Mouse (Mus musculus) heart, embryonic 14.5 days (tissue): ENCODE data around the gene Efhd2. TPM values are rescaled to one million over a fixed set of nuclear protein-coding genes. Genes with fewer than 3 reads are reported as not detected.

ENCODE experiments used
- ATAC-seq: fragments of 200-750 bp; cut with Nextera tagmentation; 2 replicates; pipeline ENCODE4 v1.8.0; 2017; ENCODE audit warnings: low read depth, moderate TSS enrichment; ENCODE audit not compliant: insufficient number of reproducible peaks, insufficient read depth, low FRiP score
- H3K27ac ChIP-seq, 2 experiments: fragments of 200-500 bp in 1 of 2; fragments of 300-500 bp in 1 of 2; sonication (generic) in 1 of 2; replicated peaks in 1 of 2; 2 replicates each; pipeline ENCODE4 v1.5.1; 2012 to 2014; ENCODE audit warnings: low read depth in 2 of 2, low read length in 2 of 2, control low read depth in 1 of 2, mild to moderate bottlenecking in 1 of 2, mixed read lengths in 1 of 2; ENCODE audit not compliant: control insufficient read depth in 1 of 2, insufficient read depth in 1 of 2
- H3K27me3 ChIP-seq: fragments of 300-500 bp; sonication (generic); 2 replicates; pipeline ENCODE4 v1.6.1; 2014; ENCODE audit warnings: mild to moderate bottlenecking, low read length, control low read depth; ENCODE audit not compliant: control insufficient read depth, insufficient read depth
- H3K36me3 ChIP-seq: fragments of 300-500 bp; sonication (generic); 2 replicates; pipeline ENCODE4 v1.6.1; 2014; ENCODE audit warnings: mild to moderate bottlenecking, control low read depth, low read length, mixed read lengths; ENCODE audit not compliant: control insufficient read depth, insufficient read depth
- H3K4me1 ChIP-seq, 2 experiments: fragments of 200-500 bp in 1 of 2; fragments of 300-500 bp in 1 of 2; sonication (generic) in 1 of 2; 2 replicates each; pipeline ENCODE4 v1.6.1; 2012 to 2014; ENCODE audit warnings: low read length in 2 of 2, control low read depth in 1 of 2, mixed read lengths in 1 of 2; ENCODE audit not compliant: control insufficient read depth in 2 of 2, insufficient read depth in 2 of 2
- H3K4me2 ChIP-seq: fragments of 300-500 bp; sonication (generic); 2 replicates; pipeline ENCODE4 v1.6.1; 2014; ENCODE audit warnings: mild to moderate bottlenecking, low read length
- H3K4me3 ChIP-seq, 2 experiments: fragments of 200-500 bp in 1 of 2; fragments of 300-500 bp in 1 of 2; sonication (generic) in 1 of 2; 2 replicates each; pipeline ENCODE4 v1.5.1; 2012 to 2014; ENCODE audit warnings: low read length in 2 of 2, mild to moderate bottlenecking in 2 of 2, control low read depth in 1 of 2, low read depth in 1 of 2, moderate library complexity in 1 of 2; ENCODE audit not compliant: control insufficient read depth in 1 of 2, insufficient read depth in 1 of 2
- H3K9ac ChIP-seq: fragments of 300-500 bp; sonication (generic); 2 replicates; pipeline ENCODE4 v1.6.1; 2014; ENCODE audit warnings: mild to moderate bottlenecking, low read length
- H3K9me3 ChIP-seq: fragments of 300-500 bp; sonication (generic); 2 replicates; pipeline ENCODE4 v1.6.1; 2016; ENCODE audit warnings: low read length, control low read depth; ENCODE audit not compliant: control insufficient read depth
- WGBS: fragments of 180-500 bp; shearing (Covaris S2); extraction: QIAGEN DNeasy Blood & Tissue Kit; methylation state at CpG from one replicate; pipeline ENCODE4 v1.1.7; 2014; 5-methylcytosine and 5-hydroxymethylcytosine counted together
- polyA plus RNA-seq: library from polyadenylated mRNA; unstranded; fragments of >200 nt; fragmentation: Nextera tagmentation; extraction: Ambion mirVana; gene quantifications from 2 replicates; pipeline ENCODE4 v1.2.1, GENCODE M21; 2014

Gene Efhd2
- polyA plus RNA-seq, 1 experiment from 2014 or later, result 43.6 TPM

- Histone ChIP-seq H3K4me1 (peaks cover 6 to 9% of the 10 kb centered on the region in 2 experiments), H3K4me2 (no peak overlapping the region), H3K9ac (no peak overlapping the region), H3K4me3 (no peak overlapping the region), H3K36me3 (peaks cover 43% of the 10 kb centered on the region), H3K27me3 (no peaks in the 10 kb centered on the region), H3K27ac (no peak overlapping the region), H3K9me3 (no peaks in the 10 kb centered on the region)
- WGBS, result 90% methylated on average over 18 of the region's 20 CpGs
- no peak for ATAC-seq
Observed at GRCm38 (mm10) chr4:141858501-141858900, 16.2 kb downstream of the Efhd2 start.

GRCm38 (mm10) chr4:141857422-141857930 is 17.2 kb downstream of the Efhd2 start:
- Histone ChIP-seq H3K27me3 (no peaks in the 10 kb centered on the region), H3K9ac (no peak overlapping the region), H3K4me1 (no peaks in the 10 kb centered on the region; a peak in 1 of 4 replicates), H3K4me3 (no peak overlapping the region), H3K36me3 (peaks cover 42% of the 10 kb centered on the region), H3K27ac (peak overlapping the region; percentile 33 to 39; a peak in 1 of 4 replicates), H3K4me2 (no peak overlapping the region), H3K9me3 (no peaks in the 10 kb centered on the region)
- ATAC-seq, result peak; percentile 62
- 18% methylated on average over 10 of the region's 10 CpGs for WGBS

- WGBS, result 79% methylated on average over 9 of the region's 9 CpGs
- Histone ChIP-seq H3K4me2 (no peak overlapping the region), H3K9ac (no peak overlapping the region), H3K27me3 (no peaks in the 10 kb centered on the region), H3K4me1 (no peaks in the 10 kb centered on the region), H3K4me3 (no peak overlapping the region), H3K9me3 (no peaks in the 10 kb centered on the region), H3K36me3 (peaks cover 3% of the 10 kb centered on the region), H3K27ac (no peak overlapping the region)
- ATAC-seq, result no peak
Observed at GRCm38 (mm10) chr4:141853437-141853836, 21.3 kb downstream of the Efhd2 start.

GRCm38 (mm10) chr4:141845999-141846398 is 28.7 kb downstream of the Efhd2 start, which contains the start of gene Ctrc:
Gene Ctrc, minus strand, starts transcription at chr4:141846359.
- WGBS, result 77% methylated on average over 6 of the region's 6 CpGs
- ATAC-seq, result no peak

GRCm38 (mm10) chr4:141834536-141835095 is 40.1 kb downstream of the Efhd2 start:
- no peak for ATAC-seq
- no peak overlapping the region for H3K4me2 ChIP-seq
- no peak overlapping the region for H3K27ac ChIP-seq
- H3K27me3 ChIP-seq, result no peaks in the 10 kb centered on the region
- no peaks in the 10 kb centered on the region for H3K36me3 ChIP-seq
- 46% methylated on average over 5 of the region's 5 CpGs for WGBS
- no peak overlapping the region for H3K9ac ChIP-seq
- H3K4me1 ChIP-seq, result no peaks in the 10 kb centered on the region; a peak in 1 of 4 replicates
- no peak overlapping the region for H3K4me3 ChIP-seq
- H3K9me3 ChIP-seq, result no peaks in the 10 kb centered on the region

More at GRCm38 (mm10) chr4:141845999-141846398, 28.7 kb downstream of the Efhd2 start, which contains the start of gene Ctrc:
- H3K27me3 ChIP-seq, result no peaks in the 10 kb centered on the region
- H3K9me3 ChIP-seq, result no peaks in the 10 kb centered on the region
- no peaks in the 10 kb centered on the region for H3K36me3 ChIP-seq
- H3K4me3 ChIP-seq, result no peak within 1 kb of the TSS
- no peaks in the 10 kb centered on the region for H3K4me1 ChIP-seq
- H3K27ac ChIP-seq, result no peak within 1 kb of the TSS
- no peak within 1 kb of the TSS for H3K9ac ChIP-seq
- H3K4me2 ChIP-seq, result no peak within 1 kb of the TSS

- 35% methylated on average over 1 of the region's 1 CpGs for WGBS
Observed at GRCm38 (mm10) chr4:141833911-141834310, 40.8 kb downstream of the Efhd2 start.

GRCm38 (mm10) chr4:141831361-141831760 is 43.4 kb downstream of the Efhd2 start:
- H3K27me3 ChIP-seq, result no peaks in the 10 kb centered on the region
- 74% methylated on average over 7 of the region's 7 CpGs for WGBS
- H3K9ac ChIP-seq, result no peak overlapping the region
- H3K4me3 ChIP-seq, result no peak overlapping the region
- no peaks in the 10 kb centered on the region for H3K9me3 ChIP-seq
- H3K27ac ChIP-seq, result no peak overlapping the region
- no peaks in the 10 kb centered on the region for H3K36me3 ChIP-seq
- peaks cover 8 to 12% of the 10 kb centered on the region in 2 experiments; a peak in 3 of 4 replicates for H3K4me1 ChIP-seq
- ATAC-seq, result no peak
- H3K4me2 ChIP-seq, result no peak overlapping the region

More at GRCm38 (mm10) chr4:141833911-141834310, 40.8 kb downstream of the Efhd2 start:
- no peaks in the 10 kb centered on the region for H3K36me3 ChIP-seq
- no peak overlapping the region for H3K4me2 ChIP-seq
- ATAC-seq, result no peak
- H3K4me1 ChIP-seq, result no peaks in the 10 kb centered on the region; a peak in 1 of 4 replicates
- no peaks in the 10 kb centered on the region for H3K9me3 ChIP-seq
- no peaks in the 10 kb centered on the region for H3K27me3 ChIP-seq
- no peak overlapping the region for H3K27ac ChIP-seq
- no peak overlapping the region for H3K9ac ChIP-seq
- no peak overlapping the region for H3K4me3 ChIP-seq
